Mouse (Mus musculus) retina, adult 2 months (tissue): ENCODE results near the gene Ube2u.
A peak's percentile ranks its signal among the peaks of the same experiment; 100 is the strongest.
"Not testable (repeated sequence)": the region's sequence is repeated elsewhere in the genome, so short reads cannot be mapped to it uniquely, and the experiment has no call there.

Source experiments
- DNase-seq: peaks from one replicate; pipeline ENCODE4 v3.0.0-alpha.2; 2012; ENCODE audit warnings: low read depth, low spot score

The Ube2u gene

DNA sequence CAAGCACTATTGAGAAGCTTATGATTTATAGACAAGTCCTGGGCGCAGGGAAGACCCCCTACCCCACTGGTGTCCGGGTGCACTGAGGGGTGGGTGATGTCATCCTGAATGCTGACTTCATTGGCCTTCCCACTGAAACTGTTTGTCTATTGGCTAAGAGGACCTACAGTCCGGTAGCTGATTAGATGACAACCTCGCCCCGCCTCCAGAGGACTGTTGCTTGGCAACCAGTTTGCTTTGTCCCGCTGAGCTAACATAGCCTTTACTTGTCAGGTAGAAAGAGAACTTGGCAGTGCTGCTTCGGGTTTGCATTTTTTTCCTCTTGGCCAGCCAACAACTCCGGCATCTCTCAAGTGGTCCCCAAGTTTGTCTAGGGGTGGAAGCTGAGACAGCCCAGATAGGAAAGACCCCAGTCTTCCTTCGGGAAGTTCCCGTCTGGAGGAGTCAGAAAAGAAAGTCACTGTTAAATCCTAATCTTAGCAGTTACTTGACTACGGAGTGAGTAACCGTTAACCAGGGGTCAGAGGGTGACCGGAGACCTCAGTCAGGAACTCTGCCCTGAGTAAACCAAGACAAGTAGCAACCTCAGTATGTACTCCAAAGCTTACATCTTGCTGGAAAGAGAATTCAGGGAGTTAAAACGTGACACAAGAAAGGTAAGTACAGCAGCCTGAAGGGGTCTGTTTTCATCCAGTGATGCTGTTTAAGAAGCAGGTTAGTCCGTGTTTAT is at the start of gene Ube2u:
Gene Ube2u (plus strand): TSS at position 258 of the 730 bp plus-strand sequence.
- DNase-seq: no peak

DNA sequence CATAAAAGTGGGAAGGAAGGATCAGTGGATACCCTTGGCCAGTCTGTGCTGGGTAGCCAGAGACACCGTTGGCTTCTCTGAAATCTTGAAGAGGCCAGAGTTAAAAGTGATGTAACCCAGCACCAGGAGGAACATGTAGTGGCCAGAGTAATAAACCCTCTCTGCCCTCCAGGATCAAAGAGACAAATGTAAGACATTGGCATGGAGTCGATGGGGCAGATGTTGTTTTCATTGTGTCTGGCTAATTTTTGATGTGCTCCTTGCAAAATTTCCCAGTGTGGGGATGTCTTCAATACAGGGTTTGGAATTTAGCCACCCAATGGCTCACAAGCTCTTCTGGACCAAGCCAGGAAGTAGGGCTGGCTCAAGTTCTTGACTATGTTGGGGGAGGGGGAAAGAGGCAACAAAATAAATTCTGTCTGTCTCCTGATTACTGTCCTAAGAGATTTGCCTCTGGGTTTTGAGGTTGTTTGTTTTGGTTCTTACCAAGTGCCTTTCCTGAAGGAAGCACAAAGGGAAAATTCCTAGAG is 49.2 kb upstream of the Ube2u start:
- DNase-seq: no peak

DNA sequence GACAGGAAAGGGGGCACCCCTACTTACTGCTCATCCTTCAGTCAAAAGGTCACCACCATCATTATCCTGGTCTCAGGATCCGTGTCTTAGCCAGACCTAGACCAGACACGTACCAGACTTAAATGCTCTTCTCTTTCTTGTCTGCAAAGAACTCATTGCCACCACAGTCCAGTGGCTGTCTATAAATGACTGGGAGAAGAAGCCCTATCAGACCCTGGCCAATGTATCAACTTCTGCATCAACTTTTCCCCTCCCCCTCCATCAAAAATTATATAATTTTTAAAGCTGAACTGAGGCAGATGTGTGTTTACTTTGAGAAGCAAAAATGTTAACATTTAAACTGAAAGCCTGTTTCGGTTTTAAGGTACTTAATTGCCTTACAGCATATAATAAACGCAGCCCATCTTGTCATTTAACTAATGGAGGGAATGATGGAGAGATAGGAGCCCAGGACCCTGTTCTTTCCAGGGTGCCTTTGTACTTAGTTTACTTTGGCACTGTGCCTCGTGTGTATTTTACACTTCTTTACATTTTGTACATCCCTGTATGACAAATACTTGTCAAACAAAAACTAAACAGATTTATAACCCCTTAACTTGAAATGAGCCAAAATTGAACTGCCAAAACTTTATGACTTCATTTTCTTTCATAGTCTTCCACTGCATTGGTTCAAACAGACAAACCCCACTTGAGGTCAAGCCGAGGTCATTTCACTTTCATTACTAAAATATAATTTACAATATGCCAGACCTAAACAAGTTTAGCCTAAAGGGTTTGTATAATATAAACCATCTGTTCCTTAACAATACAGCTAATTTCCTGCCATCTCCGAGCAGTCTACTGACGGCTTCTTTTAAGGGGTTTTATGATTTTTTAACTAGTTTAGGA is 43.1 kb upstream of the Ube2u start:
- no peak for DNase-seq

DNA sequence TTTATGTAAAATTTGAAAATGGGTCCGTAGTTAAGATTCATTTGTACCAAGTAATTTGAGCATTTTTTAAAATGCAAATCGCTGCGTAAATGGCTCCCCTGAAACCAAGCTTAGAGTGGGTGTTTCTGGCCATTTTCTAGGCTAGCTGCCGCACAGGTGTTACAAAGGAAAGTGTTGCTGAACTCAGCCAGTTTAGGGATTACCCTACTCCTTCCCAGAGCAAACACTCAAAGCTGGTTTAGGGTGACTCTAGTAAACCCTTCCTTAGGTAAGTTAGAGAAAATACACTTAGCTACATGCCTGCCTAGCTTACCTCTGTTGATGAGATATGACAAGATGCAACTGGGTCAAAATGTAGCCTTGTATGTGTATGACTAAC is 42.5 kb upstream of the Ube2u start:
- no peak for DNase-seq

DNA sequence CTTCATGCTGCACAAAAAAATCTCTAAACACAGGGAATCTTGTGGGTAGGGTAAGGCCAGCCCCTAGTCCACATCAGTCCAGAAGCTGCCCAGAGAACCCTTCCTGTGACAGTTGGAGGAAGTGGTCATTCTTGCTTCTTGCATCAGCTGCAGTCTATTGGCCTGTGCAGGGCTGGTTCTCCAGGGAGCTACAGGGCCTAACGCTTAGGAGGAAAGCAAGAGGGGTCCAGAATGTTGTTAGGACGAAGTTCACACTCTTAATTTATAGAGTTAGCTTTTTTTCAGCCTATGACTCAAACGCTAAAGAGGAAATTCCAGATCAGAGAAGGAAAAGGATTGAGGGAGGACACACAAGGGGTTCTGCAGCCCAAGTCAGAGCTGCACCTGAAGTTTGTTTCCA is 31.8 kb upstream of the Ube2u start:
- DNase-seq: no peak

DNA sequence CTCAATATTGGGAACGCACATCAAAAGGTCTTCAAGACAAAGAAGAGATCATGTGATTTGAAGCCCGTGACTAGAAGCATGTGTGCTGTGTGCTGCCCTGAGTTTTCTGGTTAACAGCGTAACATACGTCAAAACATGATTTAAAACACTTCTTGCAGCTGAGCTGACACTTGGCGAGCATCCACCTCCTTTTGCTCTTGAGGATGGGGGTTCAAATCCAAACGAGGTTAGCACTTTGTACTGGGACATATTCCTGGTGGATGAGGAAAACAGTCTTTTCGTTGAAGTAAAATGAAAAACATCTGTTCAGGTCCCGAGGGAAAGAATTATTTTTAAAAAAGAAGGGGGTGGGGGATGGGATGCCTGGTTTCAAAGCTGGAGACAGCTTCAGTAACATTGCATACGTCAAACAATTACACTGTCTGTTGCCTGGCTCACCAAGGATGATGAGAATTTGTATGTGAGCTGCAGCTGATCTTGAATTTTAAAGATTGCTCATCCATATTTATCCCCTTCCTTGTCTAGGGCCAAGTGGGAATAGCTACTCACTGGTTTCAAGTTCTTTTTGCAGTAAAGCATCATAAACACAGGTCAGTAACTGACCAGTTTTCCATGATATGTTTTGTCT is 16.0 kb upstream of the Ube2u start:
- no peak for DNase-seq

DNA sequence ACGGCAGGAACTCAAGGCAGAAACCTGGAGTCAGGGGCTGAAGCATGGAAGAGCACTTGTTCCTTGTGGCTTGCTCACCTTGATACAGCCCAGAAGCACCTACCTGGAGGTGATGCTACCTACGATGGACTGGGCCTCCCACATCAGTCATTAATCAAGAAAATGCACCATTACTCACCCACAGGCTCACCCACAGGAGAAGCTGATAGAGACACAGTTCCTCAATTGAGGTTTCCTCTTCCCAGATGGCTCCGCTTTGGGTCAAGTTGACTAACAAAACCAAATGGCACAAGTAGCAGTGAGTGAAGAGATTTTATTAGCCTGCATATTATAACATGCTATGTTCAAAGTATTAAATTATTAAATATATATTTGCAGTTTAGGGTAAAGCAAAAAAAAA is 9.8 kb downstream of the Ube2u start:
- no peak for DNase-seq

DNA sequence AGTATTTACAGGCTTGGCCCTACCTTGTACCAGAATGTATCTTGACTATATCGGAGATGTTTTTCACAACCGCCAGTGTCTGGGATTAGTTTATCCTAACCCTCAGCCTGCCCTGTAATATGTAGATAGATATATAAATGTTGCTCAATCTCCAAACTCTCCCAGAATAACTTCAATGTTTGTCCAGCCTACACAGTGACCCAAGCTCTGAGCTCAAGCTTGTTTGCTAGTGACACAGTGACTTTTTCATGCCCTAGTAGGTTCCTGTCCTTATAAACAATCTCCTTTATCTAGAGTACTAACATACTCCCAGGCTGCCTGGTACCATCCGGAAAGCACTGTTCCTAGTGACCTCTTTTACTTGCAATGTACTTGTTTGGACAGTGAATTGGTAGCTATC is 16.5 kb downstream of the Ube2u start:
- DNase-seq: no peak

DNA sequence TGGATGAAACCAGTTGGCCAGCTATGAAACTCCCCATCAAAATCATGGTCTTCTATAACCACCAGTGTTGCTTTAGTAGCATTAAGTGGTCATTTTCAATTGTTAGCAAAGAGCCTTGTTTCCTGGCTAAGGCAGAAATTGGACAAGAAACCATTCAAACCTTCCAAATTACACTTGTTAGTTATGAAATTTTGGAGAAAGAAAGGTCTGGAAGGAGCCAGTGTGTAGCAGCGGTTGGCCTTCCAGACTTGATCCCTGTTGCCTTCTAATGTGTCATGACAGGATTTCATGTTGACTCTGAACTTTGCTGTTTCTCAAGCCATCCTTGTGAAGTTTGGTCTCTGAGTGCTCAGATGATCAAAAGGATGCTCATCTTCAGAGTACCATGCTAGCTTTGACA is 17.9 kb downstream of the Ube2u start:
- DNase-seq: no peak

DNA sequence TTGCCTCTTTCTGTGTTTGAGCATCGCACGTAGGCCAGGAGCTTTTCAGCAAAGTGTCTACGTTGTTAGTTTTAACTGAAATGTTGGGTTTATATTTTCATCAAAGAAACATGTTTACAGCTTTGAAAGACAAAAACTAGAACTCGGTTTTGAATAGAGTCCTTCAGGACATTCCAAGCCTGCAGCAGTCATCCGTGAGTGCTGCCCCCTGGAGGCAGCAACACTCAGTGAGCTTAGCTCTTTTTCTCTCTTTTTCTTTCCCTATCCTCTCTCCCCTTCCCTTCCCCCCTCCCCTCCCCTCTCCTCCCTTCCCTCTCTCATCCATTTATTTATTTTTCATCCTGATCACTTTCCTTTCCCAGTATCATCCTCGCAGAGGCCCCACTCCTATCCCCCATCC is 19.5 kb downstream of the Ube2u start:
- DNase-seq: no peak

DNA sequence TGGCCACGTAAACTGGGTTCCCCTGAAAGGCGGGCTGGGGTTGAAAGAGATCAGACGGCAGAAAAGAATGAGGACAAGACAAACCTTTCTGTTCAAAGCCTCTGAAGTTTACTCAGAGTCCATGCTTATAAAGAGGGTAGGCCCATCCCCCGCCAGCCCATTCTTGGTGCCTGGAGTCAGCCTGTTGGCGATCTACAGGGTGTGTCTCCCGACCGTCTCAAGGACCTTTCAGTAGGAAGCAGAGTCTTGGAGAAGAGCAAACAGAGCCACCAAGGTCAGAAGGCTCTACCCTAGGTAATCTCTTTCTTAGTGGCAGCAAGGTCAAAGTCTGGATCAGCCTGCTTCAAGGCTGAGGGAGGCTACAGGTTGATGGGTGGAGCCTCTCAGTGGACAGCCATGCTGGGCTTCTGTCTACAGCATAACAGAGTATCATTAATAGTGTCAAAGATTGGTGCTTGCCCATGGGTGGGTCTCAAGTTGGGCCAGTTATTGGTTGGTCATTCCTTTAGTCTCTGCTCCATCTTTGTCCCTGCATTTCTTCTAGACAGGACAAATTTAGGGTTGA is 20.5 kb downstream of the Ube2u start:
- DNase-seq: not testable (repeated sequence)

DNA sequence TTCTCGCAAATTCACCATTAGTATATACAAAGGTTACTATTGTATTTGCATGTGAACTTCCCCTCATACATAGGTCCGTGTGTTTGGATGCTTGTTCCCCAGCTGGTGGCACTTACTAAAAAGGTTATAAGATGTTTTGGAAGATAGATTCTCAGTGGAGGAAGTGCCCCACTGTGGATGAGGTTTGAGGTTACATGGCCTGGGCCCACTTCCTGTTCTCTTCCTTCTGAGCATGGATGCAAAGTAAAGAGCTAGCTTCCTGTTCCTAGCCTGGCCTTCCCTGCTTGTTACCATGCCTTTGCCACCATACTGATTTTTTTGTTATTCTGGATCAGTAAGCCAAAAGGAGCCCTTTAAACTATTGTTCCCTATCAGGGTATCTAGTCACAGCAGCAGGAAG is 24.7 kb downstream of the Ube2u start:
- no peak for DNase-seq

DNA sequence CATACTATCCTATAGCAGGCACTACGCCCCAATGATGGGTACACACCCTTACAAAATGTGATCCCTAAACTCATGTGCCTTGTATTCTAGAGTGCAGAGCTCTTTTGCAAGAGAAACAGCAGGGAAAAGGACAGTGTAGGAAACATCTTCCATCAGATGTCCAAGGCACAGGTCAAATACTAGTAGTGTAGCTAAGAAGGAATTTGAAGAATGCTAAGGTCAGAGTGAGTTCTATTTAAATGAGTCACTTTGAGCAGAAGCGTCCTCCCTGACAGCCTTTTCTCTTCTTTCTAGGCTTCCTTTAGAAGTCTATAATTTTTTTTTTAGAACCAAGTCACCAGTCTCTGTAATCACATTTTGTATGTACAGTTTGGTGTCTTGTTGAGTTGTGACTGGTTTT is 39.0 kb downstream of the Ube2u start:
- no peak for DNase-seq

DNA sequence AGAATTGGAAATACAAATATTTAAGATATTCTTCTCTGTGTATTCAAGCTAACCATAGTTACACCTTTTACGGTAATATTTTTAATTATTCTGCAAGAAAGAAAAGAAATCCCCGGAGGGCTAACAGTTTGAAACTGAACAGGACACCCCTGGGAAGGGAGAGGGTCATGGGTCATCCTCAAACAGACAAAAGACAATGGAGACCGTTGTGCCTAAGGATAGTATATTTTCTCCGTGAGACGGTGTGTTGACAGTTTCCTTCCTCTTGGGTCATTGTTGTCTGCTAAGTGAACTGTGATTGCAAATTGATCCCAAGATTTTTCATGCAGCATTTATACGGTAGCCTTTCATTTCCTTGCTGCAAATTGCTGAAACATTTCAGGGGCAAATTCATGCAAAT is 43.9 kb downstream of the Ube2u start:
- DNase-seq: no peak

DNA sequence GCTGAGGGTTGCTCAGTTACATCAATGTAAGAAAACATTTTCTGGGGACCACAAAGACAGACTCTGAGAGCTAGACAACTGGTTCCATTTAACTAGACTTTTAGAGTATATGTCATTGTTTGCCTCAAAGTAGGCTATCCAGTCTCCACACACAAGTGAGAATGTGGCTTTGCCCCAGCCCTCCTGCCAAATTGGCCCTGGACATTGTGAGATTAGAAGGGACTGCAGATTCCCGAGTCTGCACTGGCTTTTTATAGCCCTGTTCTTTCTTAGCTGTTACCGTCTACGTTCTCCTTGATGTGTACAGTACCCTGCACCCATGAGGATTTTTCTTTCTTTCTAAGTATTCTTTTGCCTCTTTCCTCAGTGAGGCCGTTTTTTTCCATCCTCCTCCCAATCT is 46.1 kb downstream of the Ube2u start:
- no peak for DNase-seq

DNA sequence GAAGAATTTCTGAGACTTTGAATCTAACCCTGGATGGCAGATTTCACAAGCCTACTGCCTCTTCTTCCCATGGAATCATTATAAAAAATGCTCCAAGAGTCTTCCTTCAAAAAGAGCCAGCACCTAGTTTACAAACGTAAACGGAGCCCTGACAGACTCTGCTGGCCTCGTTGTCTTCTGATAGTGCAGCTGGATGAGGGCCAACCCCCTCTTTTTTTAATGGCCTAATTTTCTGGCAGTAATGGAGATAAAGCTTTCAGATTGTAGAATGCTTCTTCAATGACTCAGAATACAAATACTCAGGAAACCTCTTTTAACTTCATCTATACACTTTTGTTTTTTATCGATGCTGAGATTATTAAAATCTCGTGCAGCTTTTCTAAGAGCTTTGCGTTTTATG is 47.6 kb downstream of the Ube2u start:
- no peak for DNase-seq

DNA sequence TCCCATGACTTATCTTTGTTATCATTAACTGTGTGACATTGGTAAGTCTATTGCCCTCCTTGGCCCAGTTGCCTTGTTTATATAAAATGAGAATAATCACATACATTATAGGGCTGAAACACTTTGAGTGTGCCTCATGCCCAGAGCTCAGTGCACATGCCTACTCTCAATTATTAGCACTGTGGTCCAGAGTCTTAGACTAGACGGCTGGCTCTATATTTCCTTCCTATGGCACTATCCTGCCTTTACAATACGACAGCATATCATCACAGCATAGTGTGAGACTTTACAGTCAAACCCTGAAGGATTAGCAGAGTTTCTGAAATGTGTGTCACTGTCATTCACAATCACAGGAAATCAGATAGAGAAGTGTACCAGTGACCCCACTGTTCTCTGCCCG is 48.4 kb downstream of the Ube2u start:
- DNase-seq: no peak

DNA sequence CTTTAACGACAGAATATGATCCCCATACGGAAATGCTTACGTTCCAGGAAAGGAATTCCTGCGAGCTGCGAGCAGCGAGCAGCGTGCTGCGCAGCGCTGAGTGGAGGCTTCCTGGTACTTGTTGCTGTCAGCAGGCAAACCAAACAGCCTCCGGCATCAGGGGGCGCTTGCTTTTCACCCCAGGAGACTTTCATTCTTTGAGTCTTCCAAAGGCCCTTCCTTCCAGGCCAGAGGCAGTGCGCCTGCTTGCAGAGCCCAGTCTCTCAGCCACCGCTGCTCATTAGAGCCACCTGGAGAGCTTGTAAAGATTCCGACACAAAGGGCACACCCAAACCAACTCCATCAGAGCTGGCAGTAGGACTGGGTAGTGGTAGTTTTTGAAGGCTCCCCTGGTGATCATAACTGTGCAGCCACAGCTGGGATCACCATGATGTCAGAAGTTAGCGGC is 48.9 kb downstream of the Ube2u start:
- DNase-seq: no peak

DNA sequence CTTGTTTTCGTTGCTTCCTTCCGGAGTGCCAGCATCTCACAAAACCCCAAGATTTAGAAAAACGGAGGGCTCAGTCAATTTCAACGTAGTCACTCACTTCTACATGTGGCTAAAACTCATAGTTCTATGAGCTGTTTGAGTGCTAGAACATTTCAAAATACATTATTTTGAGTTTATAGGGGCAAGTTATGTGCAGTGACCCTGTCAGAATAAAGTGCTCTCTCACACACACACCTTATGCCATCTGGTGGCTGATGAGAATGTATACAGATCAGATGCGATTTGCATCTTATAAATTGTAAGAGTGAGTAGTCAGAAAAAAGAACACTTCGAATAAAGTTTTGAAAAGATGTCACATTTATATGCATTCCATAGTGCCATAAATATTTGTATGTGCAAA is 55.0 kb downstream of the Ube2u start:
- DNase-seq: no peak

DNA sequence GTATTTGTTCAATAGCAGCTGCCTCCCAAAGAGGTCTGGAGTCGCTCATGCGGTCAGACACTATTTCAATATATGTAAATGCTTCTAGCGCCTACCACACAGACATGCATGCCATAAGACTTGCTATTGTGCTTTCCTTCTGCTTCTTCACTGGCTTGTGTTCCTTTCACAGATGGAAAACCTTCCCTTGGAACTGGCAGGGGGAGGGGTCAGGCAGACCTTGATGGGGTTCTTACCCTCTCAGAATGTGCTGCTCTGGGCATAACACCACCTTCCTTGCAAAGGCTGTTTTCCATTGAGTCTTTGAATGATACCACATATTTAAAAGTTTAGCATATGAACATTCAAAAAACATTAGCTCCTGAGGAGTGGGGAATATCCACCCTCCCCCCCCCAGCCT is 56.3 kb downstream of the Ube2u start:
- no peak for DNase-seq

DNA sequence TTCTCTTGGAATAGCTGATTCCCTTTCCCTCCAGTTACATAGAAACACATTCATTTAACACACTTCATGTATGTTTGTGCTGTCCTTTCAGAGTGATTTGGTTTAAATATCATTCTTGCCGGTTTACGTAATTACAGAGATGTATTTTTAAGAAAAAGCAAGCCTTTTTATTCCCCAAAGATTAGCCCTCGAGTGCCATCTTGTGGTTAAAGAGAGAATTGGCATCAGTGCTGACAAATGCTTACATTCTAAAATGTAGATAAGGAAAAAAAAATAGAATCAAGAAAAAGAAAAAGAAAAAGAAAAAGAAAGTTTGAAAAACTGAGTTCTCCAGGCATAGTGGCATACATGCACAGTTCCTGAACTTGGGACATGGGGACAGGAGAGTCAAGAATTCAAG is 59.2 kb downstream of the Ube2u start:
- DNase-seq: peak; percentile 30

DNA sequence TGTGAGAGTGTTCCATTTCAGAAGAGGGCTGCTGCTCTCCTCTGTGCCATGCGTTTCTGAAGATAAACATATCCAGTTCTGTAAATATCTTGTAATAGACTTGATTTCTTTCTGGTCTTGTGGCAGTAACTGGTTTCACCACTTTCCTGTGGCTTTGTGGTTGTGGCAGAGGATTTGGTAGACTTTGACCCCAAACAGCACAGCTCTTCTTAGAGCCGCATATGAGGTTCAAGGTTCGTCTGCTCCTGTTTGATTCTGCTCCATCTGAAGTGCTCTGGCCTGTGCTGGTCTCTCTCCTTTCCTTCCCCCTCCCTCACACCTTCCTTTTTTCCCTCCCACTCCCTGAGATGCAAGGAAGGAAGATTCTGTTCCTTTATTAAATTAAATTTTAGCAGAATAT is 60.8 kb downstream of the Ube2u start:
- DNase-seq: no peak
